Mouse (Mus musculus): ENCODE results near the gene Ccdc24. TPM values are rescaled to one million over a fixed set of nuclear protein-coding genes. Genes with fewer than 3 reads are reported as not detected.

Ccdc24 gene
- total and polyA plus RNA-seq, 2 experiments: 0.51 TPM; not detected in 1

DNA sequence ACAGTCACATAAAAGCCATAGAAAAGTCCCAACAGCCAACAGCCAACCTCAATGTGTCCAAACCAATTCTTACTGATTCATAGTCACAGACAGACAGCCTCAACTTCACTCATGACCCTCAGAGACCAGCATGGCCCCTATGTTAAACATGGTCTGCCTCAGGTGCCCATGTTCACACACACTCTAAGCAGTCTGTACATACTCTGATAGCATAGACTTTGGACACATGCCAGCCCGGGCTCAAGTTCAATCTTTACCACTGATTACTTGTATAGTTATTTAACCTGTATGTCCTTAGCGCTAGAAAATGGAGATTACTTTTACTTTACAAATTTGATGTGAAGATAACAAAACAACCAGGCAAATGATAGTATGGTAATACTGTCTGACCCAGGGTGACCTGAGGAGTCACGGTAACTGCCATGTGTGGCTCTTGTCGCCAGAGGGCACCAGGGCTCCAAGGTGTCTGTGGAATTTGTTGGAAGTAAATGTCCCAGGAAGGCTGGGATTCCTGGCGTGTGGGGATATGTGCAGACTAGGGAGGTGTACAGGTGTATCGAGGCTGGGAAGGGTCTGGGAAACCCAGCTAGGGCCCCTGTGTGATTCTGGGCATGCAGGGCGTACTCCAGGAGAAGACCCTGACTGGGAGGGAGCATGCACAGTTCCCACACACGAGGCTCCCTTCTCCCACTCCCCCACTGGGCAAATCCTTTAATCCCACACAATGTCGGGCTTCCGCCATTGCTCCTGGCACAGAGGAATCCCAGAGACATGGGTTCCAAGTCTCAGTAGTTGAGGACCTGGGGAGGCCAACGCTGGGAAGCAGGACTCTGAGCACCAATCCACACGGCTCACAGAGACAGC is 42.9 kb downstream of the Ccdc24 start:
- no peaks in the 10 kb centered on the region for H3K79me2 ChIP-seq (ENCODE audit: control insufficient read depth, insufficient read depth, low read length)
- peak; percentile 78 for DNase-seq (ENCODE audit: extremely low read depth, low read depth, low spot score)
- 6% methylated on average over 12 of the region's 12 CpGs for WGBS
- TF ChIP-seq CTCF (IDR thresholded peaks at IDR 0.05; ENCODE audit: low read depth, low read length) (peak; percentile 98), POLR2A (IDR thresholded peaks at IDR 0.05; ENCODE audit: extremely low read depth, insufficient read depth, low read length) (no peak)
- 0 out of 2 replicates have a peak overlapping the region, but pooled peaks have one; percentile 1 for H3K27ac ChIP-seq (replicated peaks; ENCODE audit: insufficient read depth, low read depth, low read length)
- no peak overlapping the region for H3K4me3 ChIP-seq (ENCODE audit: insufficient read depth, low read depth, low read length)
- H3K36me3 ChIP-seq (ENCODE audit: control insufficient read depth, insufficient read depth, low read length): no peaks in the 10 kb centered on the region
- H3K4me1 ChIP-seq (ENCODE audit: control insufficient read depth, insufficient read depth, low read length): peaks cover 8% of the 10 kb centered on the region
- H3K9ac ChIP-seq (ENCODE audit: low read depth, low read length): peak overlapping the region; percentile 35
- no peaks in the 10 kb centered on the region for H3K27me3 ChIP-seq (ENCODE audit: control insufficient read depth, insufficient read depth, low read length)

DNA sequence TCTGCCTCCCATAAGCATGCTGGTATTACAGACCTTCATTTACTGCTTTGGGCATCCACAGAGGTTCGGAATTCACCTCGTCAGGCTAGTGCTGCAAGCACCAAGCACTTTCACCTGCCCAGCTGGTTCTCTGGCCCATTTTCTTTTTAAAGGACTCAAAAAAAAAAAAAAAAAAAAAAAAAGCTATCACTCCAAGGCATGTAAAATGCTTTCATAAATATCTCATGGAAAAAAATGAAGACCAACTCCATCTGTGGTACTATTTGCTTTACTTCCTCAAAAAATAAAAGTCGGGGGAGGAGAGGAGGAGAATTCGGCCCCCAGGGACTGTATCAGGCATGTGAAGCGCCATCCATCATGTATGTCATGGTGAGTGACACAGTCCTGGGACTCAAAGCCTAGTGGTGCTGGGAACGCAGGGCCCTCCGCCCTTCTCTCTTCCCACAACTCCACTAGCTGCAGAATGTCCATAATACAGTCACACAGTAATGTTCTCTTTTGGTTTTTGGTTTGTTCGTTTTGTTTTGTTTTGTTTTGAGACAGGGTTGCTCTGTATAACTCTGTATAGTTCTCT is 43.7 kb downstream of the Ccdc24 start:
- H3K79me2 ChIP-seq (ENCODE audit: control insufficient read depth, insufficient read depth, low read length): no peaks in the 10 kb centered on the region
- H3K36me3 ChIP-seq (ENCODE audit: control insufficient read depth, insufficient read depth, low read length): no peaks in the 10 kb centered on the region
- no peak overlapping the region for H3K9ac ChIP-seq (ENCODE audit: low read depth, low read length)
- no peak overlapping the region for H3K4me3 ChIP-seq (ENCODE audit: insufficient read depth, low read depth, low read length)
- 79% methylated on average over 8 of the region's 8 CpGs for WGBS
- H3K27me3 ChIP-seq (ENCODE audit: control insufficient read depth, insufficient read depth, low read length): no peaks in the 10 kb centered on the region
- peaks cover 8% of the 10 kb centered on the region for H3K4me1 ChIP-seq (ENCODE audit: control insufficient read depth, insufficient read depth, low read length)
- H3K27ac ChIP-seq (replicated peaks; ENCODE audit: insufficient read depth, low read depth, low read length): no peak overlapping the region
- DNase-seq (ENCODE audit: extremely low read depth, low read depth, low spot score): no peak
- TF ChIP-seq CTCF (IDR thresholded peaks at IDR 0.05; ENCODE audit: low read depth, low read length) (no peak), POLR2A (IDR thresholded peaks at IDR 0.05; ENCODE audit: extremely low read depth, insufficient read depth, low read length) (no peak)

GRCm38 (mm10) chr4:117818032-117818431 is 54.3 kb downstream of the Ccdc24 start:
- Histone ChIP-seq H3K4me3 (ENCODE audit: insufficient read depth, low read depth, low read length) (no peak overlapping the region), H3K36me3 (ENCODE audit: control insufficient read depth, insufficient read depth, low read length) (no peaks in the 10 kb centered on the region), H3K27me3 (ENCODE audit: control insufficient read depth, insufficient read depth, low read length) (no peaks in the 10 kb centered on the region), H3K79me2 (ENCODE audit: control insufficient read depth, insufficient read depth, low read length) (no peaks in the 10 kb centered on the region), H3K27ac (replicated peaks; ENCODE audit: insufficient read depth, low read depth, low read length) (no peak overlapping the region), H3K9ac (ENCODE audit: low read depth, low read length) (no peak overlapping the region), H3K4me1 (ENCODE audit: control insufficient read depth, insufficient read depth, low read length) (no peaks in the 10 kb centered on the region)
- no peak for DNase-seq (ENCODE audit: extremely low read depth, low read depth, low spot score)
- WGBS: 92% methylated on average over 10 of the region's 10 CpGs
- no peak for TF ChIP-seq CTCF (IDR thresholded peaks at IDR 0.05; ENCODE audit: low read depth, low read length)
- no peak for TF ChIP-seq POLR2A (IDR thresholded peaks at IDR 0.05; ENCODE audit: extremely low read depth, insufficient read depth, low read length)

- Histone ChIP-seq H3K36me3 (ENCODE audit: control insufficient read depth, insufficient read depth, low read length) (no peaks in the 10 kb centered on the region), H3K79me2 (ENCODE audit: control insufficient read depth, insufficient read depth, low read length) (no peaks in the 10 kb centered on the region), H3K27ac (replicated peaks; ENCODE audit: insufficient read depth, low read depth, low read length) (no peak overlapping the region), H3K9ac (ENCODE audit: low read depth, low read length) (no peak overlapping the region), H3K27me3 (ENCODE audit: control insufficient read depth, insufficient read depth, low read length) (no peaks in the 10 kb centered on the region), H3K4me3 (ENCODE audit: insufficient read depth, low read depth, low read length) (no peak overlapping the region), H3K4me1 (ENCODE audit: control insufficient read depth, insufficient read depth, low read length) (no peaks in the 10 kb centered on the region)
- no peak for DNase-seq (ENCODE audit: extremely low read depth, low read depth, low spot score)
- 73% methylated on average over 5 of the region's 5 CpGs for WGBS
- no peak for TF ChIP-seq POLR2A (IDR thresholded peaks at IDR 0.05; ENCODE audit: extremely low read depth, insufficient read depth, low read length)
- no peak for TF ChIP-seq CTCF (IDR thresholded peaks at IDR 0.05; ENCODE audit: low read depth, low read length)
Measured at GRCm38 (mm10) chr4:117816776-117817175, 55.6 kb downstream of the Ccdc24 start.

Other genes with a start within 250 kb of the Ccdc24 start
- gene Dmap1, start 190.3 kb downstream of the Ccdc24 start, total RNA-seq (2014; rRNA removed): 16.7 and 16.8 TPM in 2 replicates
- gene Dmap1, start 190.3 kb downstream of the Ccdc24 start, polyA plus RNA-seq (2012; rRNA removed): 11.3 and 13.3 TPM in 2 replicates
- gene Gm12845, start 148.1 kb downstream of the Ccdc24 start, total RNA-seq (2014; rRNA removed): not detected in 2 replicates
- gene Gm12845, start 148.1 kb downstream of the Ccdc24 start, polyA plus RNA-seq (2012; rRNA removed): not detected in 2 replicates
- not detected in 2 replicates for gene Klf17, start 106.9 kb downstream of the Ccdc24 start, total RNA-seq (2014; rRNA removed)
- gene Klf17, start 106.9 kb downstream of the Ccdc24 start, polyA plus RNA-seq (2012; rRNA removed): not detected in 2 replicates
- 9.1 and 11.0 TPM in 2 replicates for gene Slc6a9, start 38.1 kb downstream of the Ccdc24 start, total RNA-seq (2014; rRNA removed)
- gene Slc6a9, start 38.1 kb downstream of the Ccdc24 start, polyA plus RNA-seq (2012; rRNA removed): 51.0 and 57.0 TPM in 2 replicates
- gene B4galt2, start 10.9 kb upstream of the Ccdc24 start, total RNA-seq (2014; rRNA removed): 0.18 and 0.34 TPM in 2 replicates
- gene B4galt2, start 10.9 kb upstream of the Ccdc24 start, polyA plus RNA-seq (2012; rRNA removed): 0.29 and 0.80 TPM in 2 replicates
- 124 and 163 TPM in 2 replicates for gene Atp6v0b, start 14.8 kb upstream of the Ccdc24 start, total RNA-seq (2014; rRNA removed)
- gene Atp6v0b, start 14.8 kb upstream of the Ccdc24 start, polyA plus RNA-seq (2012; rRNA removed): 238 and 244 TPM in 2 replicates
- 1.7 and 1.9 TPM in 2 replicates for gene Dph2, start 19.5 kb upstream of the Ccdc24 start, total RNA-seq (2014; rRNA removed)
- gene Dph2, start 19.5 kb upstream of the Ccdc24 start, polyA plus RNA-seq (2012; rRNA removed): 6.9 and 10.2 TPM in 2 replicates
- gene Ipo13, start 42.4 kb upstream of the Ccdc24 start, total RNA-seq (2014; rRNA removed): 3.5 and 5.2 TPM in 2 replicates
- gene Ipo13, start 42.4 kb upstream of the Ccdc24 start, polyA plus RNA-seq (2012; rRNA removed): 16.1 and 23.5 TPM in 2 replicates
- gene Artn, start 57.2 kb upstream of the Ccdc24 start, total RNA-seq (2014; rRNA removed): not detected in 2 replicates
- gene Artn, start 57.2 kb upstream of the Ccdc24 start, polyA plus RNA-seq (2012; rRNA removed): 0.07 TPM in 1 of 2 replicates, not detected in the other